Mouse (Mus musculus) cerebellum, adult 2 months (tissue): ENCODE data around the gene Tet3. TPM values are rescaled to one million over a fixed set of nuclear protein-coding genes. Genes with fewer than 3 reads are reported as not detected.
"Not testable (repeated sequence)": the region's sequence is repeated elsewhere in the genome, so short reads cannot be mapped to it uniquely, and the experiment has no call there.

Experiments
- DNase-seq, 2 experiments: peaks; one replicate each; pipeline ENCODE4 v3.0.0; 2021
- H3K27ac ChIP-seq: fragments of 200-500 bp; 2 replicates; pipeline ENCODE4 v1.5.1; 2012; ENCODE audit warnings: low read length, control low read depth, inconsistent platforms; ENCODE audit not compliant: insufficient read depth
- H3K27me3 ChIP-seq: fragments of 200-500 bp; 2 replicates; pipeline ENCODE4 v1.6.1; 2012; ENCODE audit warnings: inconsistent platforms, mild to moderate bottlenecking, low read length, moderate library complexity; ENCODE audit not compliant: control insufficient read depth, insufficient read depth
- H3K4me1 ChIP-seq: fragments of 200-500 bp; 2 replicates; pipeline ENCODE4 v1.6.1; 2011; ENCODE audit warnings: low read length; ENCODE audit not compliant: control insufficient read depth, insufficient read depth
- H3K4me3 ChIP-seq: fragments of 200-500 bp; replicated peaks from 2 replicates; pipeline ENCODE3; 2011; ENCODE audit warnings: mild to moderate bottlenecking, low read depth, low read length, control low read depth; ENCODE audit not compliant: insufficient read depth
- CTCF ChIP-seq: fragments of 200-500 bp; IDR thresholded peaks from 2 replicates; pipeline ENCODE4 v1.5.1; 2011; ENCODE audit warnings: low read depth, mild to moderate bottlenecking, control low read depth, low read length, moderate library complexity, borderline replicate concordance; ENCODE audit not compliant: insufficient read depth
- POLR2A ChIP-seq: fragments of 200-500 bp; IDR thresholded peaks from 2 replicates; pipeline ENCODE4 v1.6.1; 2011; ENCODE audit warnings: low read length, control low read depth, borderline replicate concordance; ENCODE audit not compliant: insufficient read depth
- WGBS: fragments of 180-500 bp; shearing (Covaris S2); methylation state at CpG from one replicate; pipeline ENCODE4 v1.1.7; 2018; 5-methylcytosine and 5-hydroxymethylcytosine counted together
- polyA plus RNA-seq: library from polyadenylated mRNA; depleted of rRNA; stranded (reverse); fragments of >200 nt; gene quantifications from 2 replicates; pipeline ENCODE4 v1.2.3, GENCODE M21; 2012

Tet3 gene
- polyA plus RNA-seq, 1 experiment, result 22.5 TPM

DNA sequence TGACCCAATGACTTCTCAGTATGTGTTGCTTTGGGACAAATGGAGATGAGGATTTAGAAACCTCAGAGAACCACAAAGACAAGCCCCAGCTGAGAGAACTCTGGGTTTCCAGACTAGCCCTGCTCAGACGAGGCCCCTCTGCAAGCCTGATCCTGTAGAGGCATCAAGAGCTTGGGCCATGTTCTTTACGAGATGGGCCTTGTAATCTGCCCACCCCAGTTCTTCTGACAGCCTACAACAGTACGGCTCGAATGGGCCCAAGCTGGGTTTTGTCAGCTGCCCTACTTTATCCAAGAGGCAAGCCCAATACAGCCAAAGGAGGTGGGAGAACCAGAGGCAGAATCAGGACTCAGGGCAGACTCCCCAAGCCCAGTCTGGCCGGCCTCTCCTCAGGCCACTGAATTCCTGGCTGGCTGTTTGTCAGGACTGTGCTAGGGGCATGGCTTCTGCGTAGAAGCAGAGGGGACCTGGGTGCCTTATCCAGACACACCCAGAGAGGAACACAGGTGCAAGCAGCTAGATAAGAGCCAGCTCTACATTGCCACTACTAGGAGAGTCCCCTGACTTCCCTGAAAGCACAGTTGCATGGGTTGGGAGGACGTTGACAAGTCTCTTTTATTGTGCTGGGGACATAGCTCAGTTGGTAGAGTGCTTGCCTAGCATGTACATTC is 107.3 kb downstream of the Tet3 start:
- Histone ChIP-seq H3K4me1 (peaks cover 25% of the 10 kb centered on the region), H3K4me3 (no peak overlapping the region), H3K27ac (peak overlapping the region; percentile 76), H3K27me3 (no peaks in the 10 kb centered on the region)
- WGBS, result 75% methylated on average over 7 of the region's 7 CpGs
- no peak for TF ChIP-seq POLR2A
- no peak for TF ChIP-seq CTCF
- peak in 1 of 2 experiments; percentile 21 for DNase-seq

DNA sequence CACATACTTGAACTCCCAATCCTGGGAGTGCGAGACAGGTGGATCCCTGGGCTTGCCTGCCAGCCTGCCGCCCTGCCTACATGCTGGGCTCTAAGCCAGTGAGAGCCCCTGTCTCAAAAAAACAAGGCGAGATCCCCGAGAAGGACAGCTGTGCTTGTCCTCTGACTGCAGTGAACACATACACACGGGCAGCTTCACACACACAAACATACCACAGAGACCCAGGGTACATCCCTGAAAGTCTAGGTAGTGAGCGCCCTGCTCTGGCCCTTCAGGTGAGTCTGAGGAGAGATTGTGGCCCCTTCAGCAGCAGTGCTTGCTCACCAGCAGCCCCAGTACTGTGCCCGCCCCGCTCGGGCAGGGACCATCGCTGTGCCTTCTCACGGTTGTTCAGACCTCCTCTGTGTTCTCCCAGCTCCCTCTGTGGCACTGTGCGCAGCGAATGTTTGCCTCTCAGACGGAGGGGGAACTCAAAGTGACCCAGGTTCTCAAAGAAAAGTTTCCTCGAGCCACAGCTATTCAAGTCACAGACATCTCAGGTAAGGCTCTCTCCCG is 108.0 kb downstream of the Tet3 start:
- 77% methylated on average over 16 of the region's 16 CpGs for WGBS

DNA sequence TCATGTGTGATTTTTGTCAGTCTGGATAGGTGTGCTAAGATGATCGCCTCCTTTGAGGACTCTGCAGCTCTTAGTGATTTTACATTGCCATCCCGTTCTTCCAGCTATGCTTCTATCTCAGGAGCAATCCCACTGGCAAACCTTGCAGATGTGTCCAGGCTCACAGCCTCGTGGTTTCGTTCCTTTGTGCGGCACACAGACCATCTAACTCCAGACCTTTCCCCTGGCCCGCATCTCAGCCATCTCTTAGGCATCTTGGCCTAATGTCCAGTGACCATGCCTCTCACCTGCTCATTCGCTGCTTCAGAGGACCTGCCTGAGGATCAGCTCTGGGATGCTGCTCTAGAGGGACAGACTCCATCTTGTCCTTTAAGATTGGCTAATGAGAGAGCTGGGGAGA is 108.7 kb downstream of the Tet3 start:
- H3K4me1 ChIP-seq, result peaks cover 22% of the 10 kb centered on the region
- no peaks in the 10 kb centered on the region for H3K27me3 ChIP-seq
- TF ChIP-seq CTCF (no peak), POLR2A (no peak)
- DNase-seq, result peak in 1 of 2 experiments; percentile 34
- peak overlapping the region; percentile 81 for H3K4me3 ChIP-seq
- peak overlapping the region; percentile 76 for H3K27ac ChIP-seq
- 73% methylated on average over 7 of the region's 7 CpGs for WGBS

More for the DNA sequence above, 108.0 kb downstream of the Tet3 start:
- no peaks in the 10 kb centered on the region for H3K27me3 ChIP-seq
- DNase-seq, result peak in 1 of 2 experiments; percentile 25
- H3K4me3 ChIP-seq, result peak overlapping the region; percentile 3
- peaks cover 22% of the 10 kb centered on the region for H3K4me1 ChIP-seq
- TF ChIP-seq POLR2A, result no peak
- no peak for TF ChIP-seq CTCF
- peak overlapping the region; percentile 76 for H3K27ac ChIP-seq

GRCm38 (mm10) chr6:83349274-83349958 is 109.5 kb downstream of the Tet3 start:
- Histone ChIP-seq H3K27me3 (no peaks in the 10 kb centered on the region), H3K4me3 (peak overlapping the region; percentile 81), H3K27ac (peak overlapping the region; percentile 76), H3K4me1 (peaks cover 22% of the 10 kb centered on the region)
- under 1% methylated on average over 52 of the region's 53 CpGs for WGBS
- TF ChIP-seq POLR2A, result peak; percentile 61
- peak; percentile 84 for TF ChIP-seq CTCF
- DNase-seq, result peak; percentile 91 to 97

GRCm38 (mm10) chr6:83348873-83349272 is 110.0 kb downstream of the Tet3 start, which contains the start of gene Bola3:
Bola3 (plus strand) TSS chr6:83349147.
- peaks cover 22% of the 10 kb centered on the region for H3K4me1 ChIP-seq
- 29% methylated on average over 6 of the region's 6 CpGs for WGBS
- H3K27ac ChIP-seq, result peak within 1 kb of the TSS; percentile 76
- TF ChIP-seq CTCF (no peak), POLR2A (no peak)
- no peaks in the 10 kb centered on the region for H3K27me3 ChIP-seq
- H3K4me3 ChIP-seq, result peak within 1 kb of the TSS; percentile 81
- DNase-seq, result no peak

- TF ChIP-seq POLR2A (no peak), CTCF (no peak)
- Histone ChIP-seq H3K4me1 (peaks cover 22% of the 10 kb centered on the region), H3K27me3 (no peaks in the 10 kb centered on the region), H3K27ac (no peak overlapping the region), H3K4me3 (no peak overlapping the region)
- 61% methylated on average over 3 of the region's 3 CpGs for WGBS
- no peak for DNase-seq
Observed at GRCm38 (mm10) chr6:83347916-83348315, 111.0 kb downstream of the Tet3 start.

GRCm38 (mm10) chr6:83345285-83345684 is 113.6 kb downstream of the Tet3 start:
- WGBS, result 83% methylated on average over 8 of the region's 8 CpGs
- not testable (repeated sequence) for H3K27me3 ChIP-seq, H3K27ac ChIP-seq, H3K4me3 ChIP-seq, DNase-seq
- H3K4me1 ChIP-seq, result peaks cover 10% of the 10 kb centered on the region

DNA sequence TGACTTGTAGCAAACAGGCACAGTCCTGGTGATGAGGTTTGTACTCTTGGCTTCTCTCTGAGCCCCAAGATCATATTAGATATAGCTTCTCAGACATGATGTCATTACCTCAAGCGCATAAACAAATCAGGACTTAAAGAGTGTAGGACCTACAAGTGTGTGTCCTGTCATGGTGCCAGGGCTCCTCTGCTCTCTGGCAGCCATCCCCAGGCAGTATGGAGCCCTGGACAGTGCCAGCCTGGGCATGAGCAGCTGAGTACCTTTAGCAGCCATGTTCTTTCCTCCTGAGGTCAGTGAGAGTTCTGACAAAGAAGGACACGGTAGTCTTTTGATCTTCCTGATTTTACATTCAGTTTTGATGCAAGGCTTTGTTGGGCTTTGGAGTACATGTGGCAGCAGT is 115.9 kb downstream of the Tet3 start:
- DNase-seq, result peak; percentile 46 to 53
- Histone ChIP-seq H3K27ac (no peak overlapping the region), H3K4me3 (no peak overlapping the region), H3K27me3 (no peaks in the 10 kb centered on the region), H3K4me1 (peaks cover 7% of the 10 kb centered on the region)
- WGBS, result 33% methylated on average over 2 of the region's 2 CpGs
- TF ChIP-seq POLR2A (no peak), CTCF (no peak)

- H3K4me1 ChIP-seq, result peaks cover 7% of the 10 kb centered on the region
- no peak for TF ChIP-seq POLR2A
- TF ChIP-seq CTCF, result no peak
- no peak overlapping the region for H3K4me3 ChIP-seq
- WGBS, result 26% methylated on average over 3 of the region's 3 CpGs
- DNase-seq, result peak; percentile 66 to 70
- H3K27me3 ChIP-seq, result no peaks in the 10 kb centered on the region
- no peak overlapping the region for H3K27ac ChIP-seq
Observed at GRCm38 (mm10) chr6:83341387-83341786, 117.5 kb downstream of the Tet3 start.
